Mouse (Mus musculus) ES-Bruce4 (cell line): Measurements from ENCODE around the gene Supt5.

Experiments used
- EP300 ChIP-seq: IDR thresholded peaks from 2 replicates; pipeline ENCODE4 v1.6.1; 2011; ENCODE audit warnings: low read depth, low read length; ENCODE audit not compliant: insufficient read depth
- POLR2A ChIP-seq: IDR thresholded peaks from one replicate; pipeline ENCODE4 v1.8.1; 2011; ENCODE audit warnings: low read length; ENCODE audit not compliant: insufficient read depth

DNA sequence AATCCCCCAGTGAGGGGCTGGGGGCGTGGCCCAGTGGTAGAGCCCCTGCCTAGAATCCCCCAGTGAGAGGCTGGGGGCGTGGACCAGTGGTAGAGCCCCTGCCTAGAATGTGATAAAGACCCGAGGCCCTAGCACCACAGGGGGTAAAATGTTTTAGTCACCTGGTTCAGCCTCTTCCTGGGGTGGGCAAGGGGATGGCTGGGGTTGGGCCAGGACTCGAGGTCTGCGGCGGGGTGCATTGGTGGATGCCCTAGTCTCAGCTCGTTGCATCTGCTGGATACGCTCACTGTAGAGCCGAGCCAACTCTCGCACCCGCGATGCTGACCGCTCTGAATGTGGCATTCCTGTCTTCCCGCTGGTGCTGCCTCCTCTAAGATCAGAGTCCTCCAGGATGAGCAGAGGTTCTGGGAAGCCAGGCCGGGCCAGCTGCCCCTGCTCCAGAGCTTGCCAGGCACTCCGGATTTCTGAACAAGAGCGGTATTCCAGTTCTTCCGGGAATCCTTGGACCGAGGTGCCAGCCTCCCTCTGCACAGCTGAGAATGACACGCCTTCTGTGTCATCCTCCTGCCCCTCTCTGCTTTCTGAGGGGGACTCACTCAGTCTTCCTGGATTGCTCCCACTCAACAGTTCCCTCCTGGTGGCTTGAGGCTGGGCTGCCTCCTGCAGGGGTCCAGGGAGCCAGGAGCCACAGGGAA lies 23.2 kb upstream of the Supt5 start:
- no peak for TF ChIP-seq POLR2A
- no peak for TF ChIP-seq EP300
